Mouse (Mus musculus) ES-E14 (cell line): ENCODE data around the gene Sh2b3.

Experiments used
- HCFC1 ChIP-seq: IDR thresholded peaks from 2 replicates; pipeline ENCODE4 v1.6.1; 2012; ENCODE audit warnings: low read length, inconsistent platforms, borderline replicate concordance; ENCODE audit not compliant: insufficient read depth
- MAFK ChIP-seq: IDR thresholded peaks from 2 replicates; pipeline ENCODE4 v1.6.1; 2014; ENCODE audit warnings: mild to moderate bottlenecking, low read depth, low read length, inconsistent platforms; ENCODE audit not compliant: insufficient read depth
- ZC3H11A ChIP-seq: IDR thresholded peaks from 2 replicates; pipeline ENCODE4 v1.6.1; 2012; ENCODE audit warnings: low read depth, mild to moderate bottlenecking, inconsistent platforms, low read length, borderline replicate concordance

- no peak for TF ChIP-seq MAFK
- no peak for TF ChIP-seq HCFC1
- no peak for TF ChIP-seq ZC3H11A
Observed at GRCm38 (mm10) chr5:121833572-121834240, 3.7 kb downstream of the Sh2b3 start.
